Mouse (Mus musculus): ENCODE results near the gene Eif2d.

The Eif2d gene

GRCm38 (mm10) chr1:131153018-131153629, at the start of gene Eif2d:
Gene Eif2d, plus strand, starts transcription at chr1:131153181.
- DNase-seq (ENCODE audit: low spot score in 2 of 2) = peak; percentile 73 to 90

GRCm38 (mm10) chr1:131103776-131104424, 49.1 kb upstream of the Eif2d start:
- DNase-seq (ENCODE audit: low spot score in 2 of 2) = no peak

- no peak for DNase-seq (ENCODE audit: low spot score in 2 of 2)
These were observed 45.2 kb upstream of the Eif2d start for GRCm38 (mm10) chr1:131107575-131108308.

DNA sequence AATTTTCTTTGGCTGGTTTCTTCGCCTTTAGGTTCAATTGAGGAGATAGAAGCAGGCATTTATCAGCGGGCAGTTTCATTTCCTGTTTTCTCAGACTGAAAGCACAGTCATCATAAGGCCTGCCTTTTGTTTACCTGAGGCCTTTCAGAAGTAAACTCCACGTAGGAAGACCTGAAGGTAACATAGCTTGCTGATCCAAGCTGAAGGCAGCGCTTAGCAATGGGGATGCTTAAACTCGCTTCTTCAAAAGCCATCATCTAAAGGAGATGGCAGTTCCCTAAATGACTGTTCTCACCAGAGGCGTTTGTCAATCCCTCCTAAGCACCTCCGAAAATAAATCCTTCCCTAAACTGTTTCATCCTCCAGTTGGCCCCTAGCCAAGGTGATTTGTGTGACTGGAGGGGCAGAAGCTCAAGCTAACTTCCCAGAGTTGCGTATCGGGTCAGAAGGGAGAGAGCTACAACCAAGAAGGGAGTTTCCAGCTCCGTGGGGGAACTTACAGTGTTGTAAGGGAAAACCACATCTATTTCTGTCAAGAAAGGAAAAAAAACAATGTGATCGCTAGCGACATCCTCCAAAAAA, 42.4 kb upstream of the Eif2d start:
- DNase-seq (ENCODE audit: low spot score in 2 of 2) = peak in 1 of 2 experiments; percentile 45

DNA sequence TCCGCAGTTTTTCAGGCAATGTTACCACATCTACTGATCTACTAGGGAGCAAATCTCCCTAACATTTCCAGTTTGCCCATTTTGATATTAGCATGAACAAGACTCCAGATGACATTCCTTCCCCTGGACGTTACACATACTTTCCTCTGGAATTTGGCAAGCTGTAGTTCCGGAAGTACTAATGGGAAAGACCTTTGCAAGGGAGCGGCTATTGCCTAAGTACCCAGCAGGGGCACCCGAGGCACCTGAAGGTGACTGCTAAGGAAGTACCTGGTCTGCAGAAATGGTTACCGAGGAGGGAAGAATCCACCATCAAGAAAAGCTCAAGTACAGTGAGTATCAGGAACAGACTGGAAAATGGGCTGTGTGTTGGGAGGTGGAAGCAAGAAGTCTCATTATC, 40.4 kb upstream of the Eif2d start:
- DNase-seq (ENCODE audit: low spot score in 2 of 2) = no peak

GRCm38 (mm10) chr1:131115932-131116331, 37.0 kb upstream of the Eif2d start:
- DNase-seq (ENCODE audit: low spot score in 2 of 2) = peak in 1 of 2 experiments; percentile 81

DNA sequence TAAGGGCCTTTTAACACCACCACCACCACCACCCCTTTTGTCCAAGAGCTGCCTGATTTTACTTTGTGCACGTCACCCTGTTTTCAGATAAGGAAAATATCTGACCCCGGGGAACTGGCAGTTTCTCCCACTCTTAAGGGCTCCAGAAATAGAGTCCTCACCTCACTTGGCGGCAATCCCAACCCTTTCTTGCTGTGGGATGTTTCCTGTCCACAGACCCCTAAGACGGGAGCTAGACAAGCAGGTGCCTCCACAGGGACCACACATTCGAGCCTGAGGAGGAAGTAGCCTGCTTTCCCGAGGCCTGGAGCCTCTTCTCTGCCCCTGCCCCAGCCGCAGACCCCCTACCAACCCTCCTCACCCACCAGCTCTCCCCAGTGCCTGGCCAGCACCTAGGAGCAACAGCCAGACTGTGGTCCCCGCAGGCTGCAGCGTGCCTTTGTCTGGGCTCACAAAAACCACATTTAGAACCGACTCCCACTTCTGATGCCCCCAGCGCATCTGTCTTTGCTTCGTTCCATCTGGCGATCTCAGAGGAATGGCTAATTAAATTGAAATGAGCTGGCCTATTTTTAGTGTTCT, 36.5 kb upstream of the Eif2d start:
- DNase-seq (ENCODE audit: low spot score in 2 of 2) = no peak

- no peak for DNase-seq (ENCODE audit: low spot score in 2 of 2)
These were observed 34.5 kb upstream of the Eif2d start for GRCm38 (mm10) chr1:131118530-131118929.

- peak in 1 of 2 experiments; percentile 80 for DNase-seq (ENCODE audit: low spot score in 2 of 2)
These were observed 34.0 kb upstream of the Eif2d start for GRCm38 (mm10) chr1:131119026-131119425.

GRCm38 (mm10) chr1:131121987-131122386, 31.0 kb upstream of the Eif2d start:
- DNase-seq (ENCODE audit: low spot score in 2 of 2) = peak in 1 of 2 experiments; percentile 71

GRCm38 (mm10) chr1:131123522-131124265, 29.3 kb upstream of the Eif2d start:
- DNase-seq (ENCODE audit: low spot score in 2 of 2) = no peak

DNA sequence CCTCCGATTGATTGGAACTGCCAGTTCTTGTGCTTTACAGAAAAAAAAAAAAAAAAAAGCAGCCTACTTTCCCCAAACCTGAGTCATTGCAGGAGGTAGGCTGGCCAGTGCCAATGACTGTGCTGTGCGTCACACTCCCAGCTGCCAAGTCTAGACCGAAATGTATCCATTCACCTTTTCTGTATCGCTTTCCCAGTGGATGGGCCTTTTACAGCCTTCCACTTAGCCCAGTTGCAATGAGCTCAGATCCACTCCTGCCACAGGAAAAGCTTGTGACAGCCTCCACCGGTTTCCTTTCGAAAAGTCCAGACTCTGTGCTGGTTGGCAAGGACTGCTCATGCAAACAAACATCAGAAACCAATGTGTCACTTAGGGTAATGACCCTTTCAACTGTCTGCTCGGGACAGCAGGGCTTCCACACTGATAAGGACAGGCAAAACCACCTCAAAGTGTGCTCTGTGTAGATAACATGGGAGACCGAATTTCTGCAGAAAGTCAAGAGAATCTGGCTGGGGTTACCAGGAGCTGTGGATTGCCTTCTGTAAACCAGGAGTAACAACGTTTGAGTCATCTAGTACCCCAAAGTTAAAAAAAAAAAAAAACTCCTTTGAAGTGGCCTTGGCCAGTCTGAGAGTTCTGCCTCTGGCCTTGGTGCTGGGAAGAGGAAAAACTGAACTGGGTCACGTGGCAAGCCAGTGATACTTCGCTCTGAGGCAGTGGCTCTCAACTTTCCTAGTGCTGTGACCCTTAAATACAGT, 26.8 kb upstream of the Eif2d start:
- DNase-seq (ENCODE audit: low spot score in 2 of 2) = peak; percentile 74 to 77

DNA sequence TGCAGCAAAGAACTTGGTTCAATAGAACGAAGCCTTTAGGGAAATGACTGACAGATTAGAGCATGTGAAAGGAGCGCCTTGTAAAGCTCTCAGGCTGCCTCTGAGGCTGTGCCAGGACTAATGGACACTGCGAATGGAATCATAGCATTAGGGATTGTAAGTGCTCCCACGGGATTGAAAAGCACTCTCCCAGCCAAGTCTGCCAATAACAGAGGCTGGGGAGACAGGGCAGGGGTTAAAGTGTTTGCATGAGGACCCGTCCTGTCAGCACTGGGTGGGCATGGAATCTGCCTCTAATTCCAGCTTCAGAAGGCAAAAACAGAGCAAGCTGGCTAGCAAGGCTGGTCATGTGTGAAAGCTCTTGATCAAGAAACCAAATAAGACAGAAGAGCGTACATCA, 18.8 kb upstream of the Eif2d start:
- DNase-seq (ENCODE audit: low spot score in 2 of 2) = no peak

GRCm38 (mm10) chr1:131134942-131135522, 17.9 kb upstream of the Eif2d start:
- DNase-seq (ENCODE audit: low spot score in 2 of 2) = peak in 1 of 2 experiments; percentile 65

DNA sequence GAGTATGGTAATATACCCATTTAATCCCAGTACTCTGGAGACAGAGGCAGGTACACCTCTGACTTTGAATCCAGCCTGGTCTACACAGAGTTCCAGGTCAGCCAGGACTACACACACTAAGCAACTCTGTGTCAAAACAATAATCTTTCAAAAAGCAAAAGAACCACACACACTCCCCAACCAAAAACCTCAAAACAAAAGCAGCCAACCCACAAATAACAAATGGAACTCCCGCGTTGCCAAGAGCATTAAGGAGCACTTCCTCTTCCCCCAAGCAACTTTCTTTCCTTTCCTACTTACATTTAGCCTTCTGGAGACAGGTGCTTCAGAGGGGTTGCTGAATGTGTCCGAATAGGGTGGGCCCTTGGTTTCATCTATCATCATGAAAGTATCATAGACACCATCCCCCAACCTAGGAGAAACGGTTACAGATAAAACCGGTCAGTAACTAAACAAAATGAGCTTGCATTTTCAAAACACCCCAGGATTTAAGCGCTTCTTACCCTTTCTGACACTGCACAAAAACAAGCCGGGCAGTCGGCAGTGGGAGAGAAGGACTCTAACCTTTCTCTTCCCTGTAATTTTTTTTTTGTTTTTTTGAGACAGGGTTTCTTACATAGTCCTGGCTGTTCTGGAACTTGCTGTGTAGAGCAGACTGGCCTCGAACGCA, 16.9 kb upstream of the Eif2d start:
- peak in 1 of 2 experiments; percentile 34 for DNase-seq (ENCODE audit: low spot score in 2 of 2)

DNA sequence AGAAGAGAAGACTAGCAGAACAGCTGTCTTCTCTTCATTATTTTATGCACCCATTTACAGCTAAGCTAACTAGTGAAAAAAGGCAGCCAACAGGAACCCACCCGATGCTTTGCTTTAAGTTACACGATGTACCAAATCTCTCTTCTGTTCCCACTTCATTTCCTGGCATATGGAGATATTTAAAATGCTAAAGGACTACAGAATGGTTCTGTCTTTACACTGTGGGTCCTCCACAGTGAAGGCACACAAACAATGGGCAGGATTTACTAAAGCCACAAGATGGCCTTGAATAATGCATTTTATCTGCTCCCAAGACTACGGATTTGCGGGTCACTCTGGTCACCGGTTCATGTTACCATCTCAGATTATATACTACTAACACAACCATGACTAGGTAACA, 15.9 kb upstream of the Eif2d start:
- no peak for DNase-seq (ENCODE audit: low spot score in 2 of 2)

DNA sequence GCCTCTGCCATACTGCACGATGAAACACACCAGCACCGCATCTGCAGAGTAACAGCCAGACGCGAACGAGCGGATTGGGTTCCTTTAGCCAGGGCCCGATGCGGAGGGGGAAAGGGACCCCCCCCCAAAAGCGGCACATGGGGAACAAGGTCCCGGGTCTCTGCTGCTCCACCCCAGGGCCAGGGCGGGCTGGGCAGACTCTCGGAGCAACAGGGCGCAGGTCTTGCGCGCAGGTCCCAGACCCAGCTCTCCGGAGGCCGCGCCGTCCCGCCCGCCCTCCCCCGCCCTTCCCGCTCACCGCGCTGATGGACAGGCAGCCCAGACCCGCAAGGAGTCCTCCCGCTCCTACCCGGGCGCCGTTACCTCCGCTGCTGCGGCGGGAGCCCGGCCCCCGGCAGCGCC, 15.3 kb upstream of the Eif2d start:
- DNase-seq (ENCODE audit: low spot score in 2 of 2) = peak in 1 of 2 experiments; percentile 60

GRCm38 (mm10) chr1:131138191-131139016, 14.6 kb upstream of the Eif2d start, which contains the start of gene Dyrk3:
Gene Dyrk3, minus strand, starts transcription at chr1:131138340.
- DNase-seq (ENCODE audit: low spot score in 2 of 2) = peak; percentile 89 to 95
